Mouse (Mus musculus): ENCODE measurements around the gene Alox5ap.

DNA sequence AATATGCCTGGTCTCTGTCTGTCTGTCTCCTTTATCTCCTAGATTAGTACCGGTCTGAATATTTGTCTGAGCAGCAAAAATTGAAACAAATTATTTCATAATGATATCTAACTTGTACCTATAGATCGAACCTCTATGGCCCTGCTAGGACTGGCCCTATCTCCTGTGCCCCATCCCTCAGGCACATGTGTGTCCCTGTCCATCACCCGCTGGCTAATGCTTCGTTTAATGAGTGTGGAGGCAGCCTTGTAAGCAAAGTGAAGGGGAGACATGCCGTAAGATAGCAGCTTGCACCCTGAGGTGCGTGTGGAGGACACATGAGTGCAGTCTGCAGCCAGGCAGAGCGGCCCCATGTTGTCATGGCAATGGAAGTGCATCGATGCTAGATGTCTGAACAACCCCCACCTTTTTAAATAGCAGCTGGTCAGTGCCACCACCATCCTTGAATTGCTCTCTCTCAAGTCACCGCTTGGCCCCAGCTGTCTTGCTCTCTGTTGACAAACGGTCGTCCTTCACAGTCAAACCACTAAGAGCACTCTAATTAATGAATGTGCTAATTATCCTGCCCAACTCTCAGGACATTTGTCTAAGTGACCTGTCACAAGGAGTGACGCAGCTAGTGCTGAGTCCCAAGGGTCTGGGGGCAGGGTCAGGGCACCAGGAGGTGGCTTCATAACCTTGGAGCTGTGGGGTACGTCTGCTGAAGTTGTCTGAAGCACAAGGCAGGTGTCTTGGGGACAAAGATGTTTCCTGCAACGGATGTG is 6.9 kb upstream of the Alox5ap start:
- no peak for TF ChIP-seq CTCF (IDR thresholded peaks at IDR 0.05; ENCODE audit: extremely low read depth, insufficient read depth, insufficient read length, insufficient replicate concordance)
- TF ChIP-seq POLR2A (IDR thresholded peaks at IDR 0.05; ENCODE audit: low read depth, low read length) = no peak

Data from spleen, adult 2 months (tissue).